Mouse (Mus musculus): ENCODE measurements at regions not wholly inside any gene's neighbourhood (a gene's known extent, or its start where the extent isn't known, plus 50 kb on each side); places are given as distances from the start of the nearest gene placed in this dataset.
A peak's percentile ranks its signal among the peaks of the same experiment; 100 is the strongest.
"Not testable (repeated sequence)": the region's sequence is repeated elsewhere in the genome, so short reads cannot be mapped to it uniquely, and the experiment has no call there.

DNA sequence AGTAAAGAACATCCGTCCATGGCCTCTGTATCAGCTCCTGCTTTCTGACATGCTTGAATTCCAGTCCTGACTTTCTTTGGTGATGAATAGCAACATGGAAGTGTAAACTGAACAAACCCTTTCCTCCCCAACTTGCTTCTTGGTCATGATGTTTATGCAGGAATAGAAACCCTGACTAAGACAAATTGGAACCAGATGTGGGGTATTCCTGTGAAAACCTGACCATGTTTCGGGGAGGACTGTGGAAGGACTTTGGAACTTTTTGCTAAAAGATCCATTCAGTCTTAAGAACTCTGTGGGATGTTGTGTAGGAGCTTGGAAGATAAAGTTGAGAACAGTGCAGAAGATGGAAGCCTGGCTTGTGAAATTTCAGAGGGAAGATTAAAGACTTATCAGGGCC lies 410.0 kb downstream of the Kif2b start:
- DNase-seq (ENCODE audit: low read depth), result not testable (repeated sequence)

DNA sequence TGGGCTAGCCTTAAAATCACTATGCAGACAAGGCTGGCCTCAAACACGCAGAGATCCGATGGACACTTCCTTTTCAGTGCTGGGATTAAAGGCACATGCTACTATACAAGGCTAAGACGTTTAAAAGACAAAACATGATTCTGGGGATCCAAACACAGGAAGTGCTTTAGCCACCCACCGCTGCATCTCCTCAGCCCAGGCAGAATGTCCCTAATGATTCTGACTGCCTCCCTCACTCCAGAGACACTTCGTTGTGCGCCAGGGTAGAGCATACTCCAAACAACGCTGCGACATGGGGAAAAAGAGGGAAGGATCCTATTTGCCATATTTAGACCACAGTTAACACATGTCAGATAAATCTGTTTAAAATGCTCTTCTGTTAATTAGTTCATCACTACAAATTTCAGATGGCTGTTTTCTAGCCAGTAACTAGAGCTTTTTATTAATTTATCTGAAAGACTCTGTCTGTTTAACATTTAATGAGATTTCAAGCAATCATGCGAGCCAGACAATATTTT lies 443.5 kb downstream of the Kif2b start:
- DNase-seq (ENCODE audit: low read depth), result no peak

DNA sequence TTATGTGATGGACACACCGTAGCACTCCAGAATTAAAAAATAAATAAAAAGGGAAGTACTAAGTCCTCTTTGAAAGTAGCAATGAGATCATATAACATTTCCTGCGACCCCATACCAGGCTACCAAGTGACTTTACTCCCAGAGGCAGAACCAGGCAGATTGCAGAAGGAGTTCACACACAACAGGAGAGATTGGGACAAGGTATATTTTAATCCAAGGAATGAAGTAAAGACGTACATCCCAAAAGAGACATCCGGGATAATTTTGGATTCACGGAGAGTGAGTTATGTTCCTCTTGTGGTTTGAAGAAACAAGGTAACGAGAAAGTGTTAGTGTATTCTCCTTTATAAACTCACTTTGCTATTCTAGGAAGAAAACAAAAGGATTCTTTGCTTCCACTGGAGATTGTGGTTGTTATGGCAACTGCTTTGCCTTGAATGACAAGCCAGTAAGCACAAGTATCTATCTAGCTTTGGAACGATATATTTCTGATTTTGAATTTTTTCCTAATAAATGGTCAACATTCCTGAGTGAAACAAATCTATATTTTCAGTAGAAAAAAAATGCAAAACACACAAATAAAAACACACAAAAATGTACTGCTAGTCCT lies 444.5 kb downstream of the Kif2b start:
- no peak for DNase-seq (ENCODE audit: low read depth)

DNA sequence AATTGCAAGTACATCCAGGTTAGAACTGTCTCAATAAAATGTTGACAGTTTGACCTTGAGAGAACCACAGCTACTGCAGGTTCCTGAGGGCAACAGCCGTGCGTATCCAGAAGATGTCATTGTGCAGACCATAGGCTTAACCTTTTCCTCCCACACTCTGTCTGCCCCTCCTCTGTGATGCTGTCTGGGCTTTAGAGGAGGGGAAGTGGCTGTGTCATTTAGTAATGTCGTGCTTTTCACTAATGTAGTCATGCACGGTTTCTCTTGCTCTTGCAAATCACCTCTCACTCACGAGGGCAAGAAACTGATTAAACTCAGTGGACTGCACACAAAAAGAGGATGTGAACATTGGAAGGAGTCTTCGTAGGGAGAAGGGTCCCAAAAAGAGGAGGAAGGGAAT lies 443.8 kb upstream of the Tom1l1 start:
- DNase-seq (ENCODE audit: low read depth), result no peak

DNA sequence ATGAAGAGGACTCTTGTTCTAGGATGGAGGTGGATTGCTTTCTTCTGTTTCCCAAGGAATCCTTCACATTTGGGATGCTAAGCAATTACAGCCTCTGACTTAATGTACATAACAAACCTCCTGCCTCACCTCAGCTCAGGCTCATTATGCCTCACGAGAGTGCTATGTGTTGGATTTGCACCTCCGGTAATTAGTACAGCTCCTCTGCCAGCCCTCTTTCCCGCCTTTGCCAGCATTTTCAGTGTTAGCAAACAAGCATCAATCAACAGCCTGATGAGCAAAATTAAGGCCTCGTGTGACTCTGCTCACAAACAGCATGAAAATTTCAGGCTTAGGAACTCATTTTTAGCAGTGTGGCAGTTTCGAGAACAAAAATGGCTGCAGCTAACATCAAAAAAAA lies 410.0 kb upstream of the Tom1l1 start:
- no peak for DNase-seq (ENCODE audit: low read depth)

DNA sequence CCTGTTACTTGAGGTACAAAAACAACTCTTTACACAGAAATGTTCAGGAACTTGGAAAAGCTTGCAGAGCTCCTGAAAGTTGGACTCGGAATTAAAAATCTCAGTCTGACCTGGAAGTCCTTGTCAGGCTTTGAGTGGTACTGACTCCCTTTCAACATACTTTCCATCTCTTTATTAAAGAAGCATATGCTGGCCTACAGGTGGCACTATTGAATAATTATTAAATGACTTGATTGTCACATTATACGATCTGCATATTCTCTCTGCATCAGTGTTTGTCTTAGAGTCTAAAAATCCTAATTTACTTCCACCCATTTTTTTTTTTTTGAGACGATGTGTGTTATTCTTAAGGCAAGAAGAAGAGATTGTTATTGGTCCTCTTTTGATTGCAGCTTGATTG lies 409.4 kb upstream of the Tom1l1 start:
- DNase-seq (ENCODE audit: low read depth), result no peak

DNA sequence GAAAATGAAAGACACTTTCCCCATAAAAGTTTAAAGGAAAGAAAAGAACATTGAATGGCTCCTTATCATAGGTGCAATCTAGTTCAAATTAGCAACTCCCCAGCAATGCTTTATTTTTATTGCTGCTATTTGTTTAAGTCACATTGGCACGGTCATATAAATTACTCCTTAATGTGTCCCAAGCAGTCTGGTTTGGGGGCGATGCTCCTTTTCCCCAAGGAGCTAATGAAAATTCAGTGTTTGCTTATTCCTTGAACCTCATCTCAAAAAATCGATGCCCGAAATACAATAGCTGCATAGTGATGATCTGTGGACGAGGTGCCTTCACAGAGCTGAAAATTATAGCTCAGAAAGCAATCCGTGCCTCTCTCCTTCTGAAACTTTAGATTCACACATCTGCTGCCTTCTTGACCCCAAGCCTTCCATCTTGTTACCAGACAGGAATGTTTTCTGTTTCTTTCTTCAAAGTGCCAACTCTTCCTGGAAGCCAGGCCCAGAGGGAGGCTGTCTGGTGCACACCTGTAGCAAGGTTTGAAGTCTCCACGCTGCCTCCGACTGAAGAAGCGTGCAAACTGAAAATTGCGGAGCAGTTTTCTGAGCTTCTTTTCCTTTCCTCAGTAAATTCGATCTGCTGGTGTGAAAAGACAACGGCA lies 408.0 kb upstream of the Tom1l1 start:
- DNase-seq (ENCODE audit: low read depth), result no peak

DNA sequence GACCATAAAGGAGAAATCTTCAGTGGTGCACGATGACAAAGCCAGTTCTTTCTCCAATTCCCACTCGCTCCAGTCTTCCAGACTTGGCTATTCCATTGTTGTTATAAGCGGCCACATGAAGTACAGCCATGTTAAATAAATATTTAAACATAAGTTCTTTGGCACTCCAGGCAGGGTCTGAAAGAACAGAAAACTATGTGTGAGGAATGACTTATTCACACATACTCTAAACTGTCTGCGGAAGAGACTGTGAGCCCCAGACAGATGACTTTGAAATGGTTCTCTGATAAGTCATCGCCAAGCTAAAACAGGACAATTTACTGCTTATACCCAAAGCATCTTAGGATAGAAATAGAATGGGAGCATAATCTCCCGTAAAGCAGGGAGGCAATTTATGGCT lies 377.2 kb upstream of the Tom1l1 start:
- peak; percentile 13 for DNase-seq (ENCODE audit: low read depth)

DNA sequence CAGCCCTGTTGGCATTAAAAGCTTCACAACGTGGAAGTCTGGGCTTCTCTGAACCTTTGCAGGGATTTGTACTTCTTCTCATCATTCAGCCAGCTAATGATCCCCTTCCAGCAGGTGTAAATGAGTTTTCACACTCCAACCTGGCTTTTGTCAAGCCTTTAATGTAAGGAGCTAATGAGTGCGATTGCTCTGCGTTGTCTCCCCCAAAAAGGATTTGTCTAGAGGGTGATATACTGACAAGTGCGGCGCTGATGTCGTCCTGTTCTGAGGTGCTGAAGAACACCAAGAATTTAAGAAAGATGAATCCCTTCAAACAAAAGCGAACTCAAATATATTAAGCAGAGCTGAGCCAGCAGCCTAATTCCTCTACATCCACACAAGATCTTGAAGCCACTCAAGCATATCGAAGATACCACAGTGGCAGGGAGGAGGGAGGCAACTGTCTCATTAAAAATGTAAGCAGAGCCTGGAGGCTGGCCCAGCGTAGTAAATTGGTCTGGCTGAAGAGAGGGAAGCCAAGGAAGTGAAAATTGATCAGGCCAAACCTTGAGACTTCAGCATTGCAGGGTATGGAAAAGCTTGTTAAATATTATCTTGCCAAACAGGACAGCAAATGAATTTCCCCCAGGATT lies 368.9 kb upstream of the Tom1l1 start:
- DNase-seq (ENCODE audit: low read depth), result no peak

DNA sequence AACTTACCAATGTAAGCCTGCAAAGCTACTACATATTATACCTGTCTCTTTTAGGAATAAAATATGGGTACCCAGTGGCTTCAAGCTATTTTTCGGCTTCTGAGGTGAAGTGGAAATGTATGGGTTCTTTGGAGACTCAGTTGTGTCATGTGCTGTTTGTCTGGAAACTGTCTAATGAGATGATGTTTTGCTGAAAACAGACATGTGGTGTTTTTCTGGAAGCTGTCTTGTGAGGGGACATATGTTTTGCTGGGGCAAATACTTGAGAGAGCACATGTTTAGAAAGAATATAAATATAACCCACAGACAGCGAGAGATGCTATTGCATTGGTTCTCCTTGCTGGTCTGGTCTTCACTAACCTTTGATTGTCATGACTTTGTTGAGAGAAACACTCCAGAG lies 365.2 kb upstream of the Tom1l1 start:
- DNase-seq (ENCODE audit: low read depth), result no peak

DNA sequence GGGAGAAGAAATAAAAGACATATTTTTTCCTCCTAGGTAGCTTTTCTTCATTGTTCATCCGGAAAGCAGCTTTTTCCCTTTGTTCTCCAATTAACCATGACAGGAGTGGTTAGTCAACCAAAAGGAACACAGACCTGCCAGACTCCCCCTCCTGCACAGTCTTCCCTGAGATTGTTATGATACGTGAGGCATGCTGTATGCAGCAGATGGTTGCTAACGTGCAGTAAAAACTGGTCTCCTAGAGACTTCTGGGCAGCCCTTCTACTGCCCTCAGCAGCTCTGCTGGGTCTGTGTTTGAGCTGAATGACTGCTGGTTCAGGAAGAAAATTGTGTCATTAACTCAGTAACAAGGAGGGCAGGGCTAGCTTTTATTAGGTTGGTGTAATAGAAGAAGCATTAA lies 363.5 kb upstream of the Tom1l1 start:
- DNase-seq (ENCODE audit: low read depth), result no peak

DNA sequence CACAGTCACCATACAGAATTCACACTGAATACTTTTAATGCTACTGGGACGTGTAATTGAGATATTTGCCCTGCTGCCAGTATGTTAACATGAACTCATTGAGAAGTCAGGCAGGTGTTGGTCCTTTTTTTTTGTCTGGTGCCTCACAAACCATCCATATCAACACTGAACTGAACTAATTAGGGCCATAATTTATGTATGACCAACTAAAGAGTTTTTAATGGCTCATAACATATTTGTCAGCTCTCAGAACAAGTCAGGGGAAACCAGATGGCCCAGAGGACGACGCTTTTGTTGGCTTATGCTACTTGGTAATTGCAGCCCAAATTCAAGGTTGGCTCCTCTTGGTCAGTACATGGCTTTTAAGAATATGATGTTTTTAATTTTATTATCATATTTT lies 353.3 kb upstream of the Tom1l1 start:
- DNase-seq (ENCODE audit: low read depth), result no peak
